Mouse (Mus musculus): ENCODE measurements at regions not wholly inside any gene's neighbourhood (a gene's known extent, or its start where the extent isn't known, plus 50 kb on each side); places are given as distances from the start of the nearest gene placed in this dataset.

GRCm38 (mm10) chr10:66941974-66942373 lies 154.0 kb upstream of the Jmjd1c start:
- no peak for DNase-seq

GRCm38 (mm10) chr10:66943875-66944274 lies 152.1 kb upstream of the Jmjd1c start:
- no peak for DNase-seq

- no peak for DNase-seq
These were observed 149.8 kb upstream of the Jmjd1c start for GRCm38 (mm10) chr10:66946161-66946560.

GRCm38 (mm10) chr10:66948329-66948728 lies 147.6 kb upstream of the Jmjd1c start:
- DNase-seq = no peak

- no peak for DNase-seq
These were observed 145.5 kb upstream of the Jmjd1c start for GRCm38 (mm10) chr10:66950441-66950840.

GRCm38 (mm10) chr10:66951231-66951822 lies 144.6 kb upstream of the Jmjd1c start:
- no peak for DNase-seq

GRCm38 (mm10) chr10:66951935-66952334 lies 144.0 kb upstream of the Jmjd1c start:
- DNase-seq = no peak

GRCm38 (mm10) chr10:66953248-66953975 lies 142.5 kb upstream of the Jmjd1c start:
- peak; percentile 61 to 68 for DNase-seq

- peak; percentile 22 to 24 for DNase-seq
These were observed 141.9 kb upstream of the Jmjd1c start for GRCm38 (mm10) chr10:66953976-66954505.

GRCm38 (mm10) chr10:66955430-66955829 lies 140.5 kb upstream of the Jmjd1c start:
- DNase-seq = peak; percentile 58 to 72

- DNase-seq = no peak
These were observed 139.3 kb upstream of the Jmjd1c start for GRCm38 (mm10) chr10:66956619-66957018.

- DNase-seq = no peak
These were observed 138.6 kb upstream of the Jmjd1c start for GRCm38 (mm10) chr10:66957373-66957772.
